Mouse (Mus musculus) ovary, adult 10 weeks (tissue): ENCODE results near the gene G6pc. TPM values are rescaled to one million over a fixed set of nuclear protein-coding genes. Genes with fewer than 3 reads are reported as not detected.

ENCODE experiments used
- polyA plus RNA-seq: library from polyadenylated mRNA; stranded (reverse); fragments of 350-450 nt; fragmentation: Illumina TruSeq; extraction: RNeasy Lipid Tissue Mini Kit (QIAGEN cat#74804); gene quantifications from one replicate; pipeline ENCODE4 v1.2.3, GENCODE M21; 2014

G6pc gene
- not detected for polyA plus RNA-seq

GRCm38 (mm10) chr11:101367326-101367935 is at the start of gene G6pc:
Gene G6pc, plus strand, starts transcription at chr11:101367561.

GRCm38 (mm10) chr11:101324763-101325162 is 42.6 kb upstream of the G6pc start, which contains the start of gene Aoc2:
Gene Aoc2, plus strand, starts transcription at chr11:101325063.

GRCm38 (mm10) chr11:101330371-101330924 is 36.9 kb upstream of the G6pc start, which contains the start of gene Aoc3:
Gene Aoc3, plus strand, starts transcription at chr11:101330605.

GRCm38 (mm10) chr11:101417101-101417855 is 49.9 kb downstream of the G6pc start, which contains the start of gene Aarsd1:
Gene Aarsd1, minus strand, starts transcription at chr11:101417615.

DNA sequence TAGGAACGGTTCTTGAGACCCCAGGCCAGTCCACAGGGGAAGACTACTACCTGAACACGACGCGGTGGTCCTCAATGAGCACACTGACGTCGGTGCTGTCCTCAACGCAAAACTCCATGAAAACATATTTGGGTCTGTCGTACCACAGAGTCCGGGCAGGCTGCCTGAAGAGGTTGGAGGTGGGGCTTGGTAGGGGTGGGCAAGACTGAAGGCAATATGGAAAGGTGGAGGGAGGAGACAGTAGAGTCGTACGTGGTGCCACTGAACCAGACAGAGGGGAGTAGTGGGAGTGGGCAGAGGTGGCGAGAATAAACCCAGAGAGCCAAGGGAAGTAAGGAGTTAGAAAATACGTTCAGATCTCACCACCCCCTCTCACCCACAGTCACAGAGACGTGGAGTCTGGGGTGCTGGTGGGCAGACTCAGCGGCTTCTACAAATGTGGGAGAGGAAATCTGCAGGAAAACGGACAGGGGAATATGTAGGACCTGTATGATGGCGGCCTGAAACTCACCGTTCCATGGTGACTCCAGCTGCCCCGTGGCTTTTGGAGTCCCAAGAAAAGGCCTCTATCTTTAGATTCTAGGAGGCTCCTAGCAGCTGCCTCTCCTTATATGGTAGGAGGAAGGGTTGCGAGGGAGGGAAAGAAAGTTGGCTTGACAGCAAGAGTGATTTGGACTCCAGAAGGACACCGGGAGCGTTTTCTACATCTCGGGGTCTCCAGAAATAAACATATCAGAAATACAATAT is 56.9 kb downstream of the G6pc start, which contains the start of gene Gm27029:
TSS of gene Gm27029 (minus strand) at position 692 of the 747 bp plus-strand sequence.

DNA sequence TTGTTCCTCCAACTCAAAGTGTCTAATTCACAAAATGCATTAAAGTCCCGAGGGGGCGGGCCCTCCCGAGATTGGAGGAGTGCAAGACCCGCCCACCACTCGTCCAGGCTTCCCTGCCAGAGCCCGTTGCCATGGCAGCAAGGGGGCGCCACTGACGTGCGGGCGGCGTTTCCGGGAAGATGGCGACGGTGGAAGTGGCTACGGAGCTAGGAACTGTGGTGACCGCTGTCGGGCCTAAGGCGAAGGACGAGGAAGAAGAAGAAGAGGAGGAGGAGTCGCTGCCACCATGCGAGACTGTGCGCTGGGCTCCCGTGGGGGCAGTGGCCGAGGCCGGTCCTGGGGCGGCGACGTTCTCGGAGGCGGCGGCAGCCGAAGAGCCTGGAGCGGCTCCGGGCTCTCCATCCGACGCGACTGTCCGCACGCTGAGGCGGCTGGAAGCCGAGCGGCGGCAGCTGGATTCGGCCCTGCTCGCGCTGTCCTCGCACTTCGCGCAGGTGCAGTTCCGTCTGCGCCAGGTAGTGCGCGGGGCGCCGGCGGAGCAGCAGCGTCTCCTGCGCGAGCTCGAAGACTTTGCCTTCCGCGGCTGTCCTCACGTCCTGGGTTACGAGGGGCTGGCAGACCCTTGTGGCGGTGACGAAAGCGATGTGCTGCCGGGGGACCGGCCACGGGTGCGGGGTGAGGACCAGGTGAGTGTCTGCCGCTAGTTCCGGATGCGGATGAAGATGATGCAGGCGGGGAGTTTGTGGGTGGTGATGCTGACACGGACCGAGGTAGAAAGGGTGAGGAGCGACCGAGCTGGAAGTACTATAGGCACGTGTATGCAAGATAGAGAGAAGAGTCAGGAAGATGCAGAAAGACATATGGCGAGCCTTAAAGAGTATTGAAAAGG is 57.8 kb downstream of the G6pc start, which contains the start of the genes Rundc1 and Ptges3l:
TSS of gene Rundc1 (plus strand) at position 161 of the 889 bp plus-strand sequence.
TSS of gene Ptges3l (minus strand) at position 409 of the 889 bp plus-strand sequence.

Other genes with a start within 250 kb of the G6pc start
- gene Retreg3, start 247.7 kb upstream of the G6pc start, polyA plus RNA-seq: 48.5 TPM
- 1.2 TPM for gene Tubg1, start 247.6 kb upstream of the G6pc start, polyA plus RNA-seq
- gene Tubg2, start 211.7 kb upstream of the G6pc start, polyA plus RNA-seq: not detected
- 0.48 TPM for gene Cntnap1, start 197.0 kb upstream of the G6pc start, polyA plus RNA-seq
- 0.48 TPM for gene Plekhh3, start 196.2 kb upstream of the G6pc start, polyA plus RNA-seq
- gene Ccr10, start 192.1 kb upstream of the G6pc start, polyA plus RNA-seq: not detected
- gene Ezh1, start 141.1 kb upstream of the G6pc start, polyA plus RNA-seq: 28.3 TPM
- gene Ramp2, start 121.5 kb upstream of the G6pc start, polyA plus RNA-seq: 10.1 TPM
- gene Vps25, start 113.9 kb upstream of the G6pc start, polyA plus RNA-seq: 62.5 TPM
- gene Wnk4, start 107.0 kb upstream of the G6pc start, polyA plus RNA-seq: not detected
- gene Cntd1, start 88.5 kb upstream of the G6pc start, polyA plus RNA-seq: 1.3 TPM
- 3.5 TPM for gene Coa3, start 88.4 kb upstream of the G6pc start, polyA plus RNA-seq
- 83.0 TPM for gene Becn1, start 65.3 kb upstream of the G6pc start, polyA plus RNA-seq
- 240 TPM for gene Psme3, start 51.3 kb upstream of the G6pc start, polyA plus RNA-seq
- gene Aoc2, start 42.5 kb upstream of the G6pc start, polyA plus RNA-seq: 0.26 TPM
- 59.7 TPM for gene Aoc3, start 37.0 kb upstream of the G6pc start, polyA plus RNA-seq
- gene Aarsd1, start 50.1 kb downstream of the G6pc start, polyA plus RNA-seq: 8.1 TPM
- not detected for gene Gm27029, start 57.2 kb downstream of the G6pc start, polyA plus RNA-seq
- gene Rundc1, start 57.5 kb downstream of the G6pc start, polyA plus RNA-seq: 3.1 TPM
- 3.0 TPM for gene Ptges3l, start 57.8 kb downstream of the G6pc start, polyA plus RNA-seq
- 91.3 TPM for gene Rpl27, start 74.7 kb downstream of the G6pc start, polyA plus RNA-seq
- gene Ifi35, start 80.8 kb downstream of the G6pc start, polyA plus RNA-seq: 0.68 TPM
- gene Rnd2, start 97.4 kb downstream of the G6pc start, polyA plus RNA-seq: 31.6 TPM
- gene Vat1, start 98.7 kb downstream of the G6pc start, polyA plus RNA-seq: 1.8 TPM
- 24.1 TPM for gene Brca1, start 184.4 kb downstream of the G6pc start, polyA plus RNA-seq
- gene Nbr1, start 184.6 kb downstream of the G6pc start, polyA plus RNA-seq: 140 TPM
- gene Tmem106a, start 214.7 kb downstream of the G6pc start, polyA plus RNA-seq: 4.6 TPM
- not detected for gene Gm11634, start 231.7 kb downstream of the G6pc start, polyA plus RNA-seq